In the genomic region with DNA sequence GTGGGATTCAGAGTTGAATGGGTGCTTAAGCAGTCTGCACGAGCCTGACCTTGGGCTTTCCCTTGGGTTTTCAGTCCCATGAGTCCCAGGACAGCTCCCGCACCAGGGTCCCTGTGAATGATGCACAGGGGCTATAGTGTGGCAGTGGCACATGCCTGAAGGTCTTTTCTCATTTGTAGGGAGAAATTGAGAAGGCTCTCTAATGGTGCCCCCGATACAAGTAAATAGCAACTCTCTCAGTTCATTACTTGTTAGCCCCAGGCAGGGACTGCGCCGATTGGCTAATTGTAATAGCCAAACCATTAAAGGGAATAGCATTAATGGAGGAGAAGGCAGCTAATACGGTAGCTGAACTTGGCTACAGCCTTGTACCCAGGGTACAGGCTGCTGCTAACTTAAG, we compare ENCODE assay signal across 15 mouse cellular contexts.
A peak's percentile ranks its signal among the peaks of the same experiment; 100 is the strongest.
DNase-seq lines count a peak whose midpoint lies in the region; ATAC-seq lines count a peak whose summit lies in the region.
"Had no signal": no experiment of that assay in that cellular context is flagged by ENCODE, and none has a peak within 500 bp of the region (broad histone marks: within the 10 kb centered on the region; RNA-seq: fewer than 3 reads in every experiment).

No protein-coding gene starts in this region.

- H3K4me1 ChIP-seq in midbrain, embryonic 12.5 days, result peaks cover 9% of the 10 kb centered on the region; the same call in 1 of the 2 replicates
- H3K4me1 ChIP-seq in midbrain, embryonic 14.5 days (ENCODE audit: control insufficient read depth, insufficient read depth, low read length), result no peaks in the 10 kb centered on the region
- H3K4me1 ChIP-seq in kidney, embryonic 14.5 days (ENCODE audit: control insufficient read depth, insufficient read depth, low read length), result no peaks in the 10 kb centered on the region
- 0 out of 2 replicates have a peak, but pooled peaks cover 3% of the 10 kb centered on the region for H3K4me1 ChIP-seq in neural tube, embryonic 12.5 days

- H3K27ac ChIP-seq in midbrain, embryonic 12.5 days (replicated peaks), result no peak overlapping the region
- no peak overlapping the region for H3K27ac ChIP-seq in midbrain, embryonic 14.5 days (replicated peaks; ENCODE audit: low read depth, low read length)
- peak overlapping the region; percentile 32; the same call in 1 of the 2 replicates for H3K27ac ChIP-seq in kidney, embryonic 14.5 days (ENCODE audit: low read depth, low read length)
- no peak overlapping the region for H3K27ac ChIP-seq in neural tube, embryonic 12.5 days
- H3K27ac ChIP-seq: layer of hippocampus, adult 2 months had no signal

- no peaks in the 10 kb centered on the region for H3K9me3 ChIP-seq in midbrain, embryonic 12.5 days
- H3K9me3 ChIP-seq in midbrain, embryonic 14.5 days (ENCODE audit: control insufficient read depth, low read length), result no peaks in the 10 kb centered on the region
- no peaks in the 10 kb centered on the region for H3K9me3 ChIP-seq in kidney, embryonic 14.5 days (ENCODE audit: control insufficient read depth, low read length)
- peaks cover 4% of the 10 kb centered on the region; the same call in 1 of the 2 replicates for H3K9me3 ChIP-seq in neural tube, embryonic 12.5 days

- no peak overlapping the region for H3K4me3 ChIP-seq in midbrain, embryonic 12.5 days
- H3K4me3 ChIP-seq in midbrain, embryonic 14.5 days (replicated peaks; ENCODE audit: low read depth, low read length), result no peak overlapping the region
- H3K4me3 ChIP-seq in kidney, embryonic 14.5 days (ENCODE audit: low read length), result no peak overlapping the region
- no peak overlapping the region for H3K4me3 ChIP-seq in neural tube, embryonic 12.5 days
- H3K4me3 ChIP-seq: layer of hippocampus, adult 2 months; megakaryocyte, embryonic 14.5 days had no signal

- H3K36me3 ChIP-seq in midbrain, embryonic 12.5 days, result no peaks in the 10 kb centered on the region
- H3K36me3 ChIP-seq in midbrain, embryonic 14.5 days (ENCODE audit: control insufficient read depth, insufficient read depth, low read length), result no peaks in the 10 kb centered on the region
- H3K36me3 ChIP-seq in kidney, embryonic 14.5 days (ENCODE audit: control insufficient read depth, insufficient read depth, low read length), result no peaks in the 10 kb centered on the region
- peaks cover 3% of the 10 kb centered on the region; the same call in 1 of the 2 replicates for H3K36me3 ChIP-seq in neural tube, embryonic 12.5 days

- no peak for DNase-seq in midbrain, embryonic 14.5 days
- peak; percentile 49 for DNase-seq in forelimb bud, embryonic 11.5 days (ENCODE audit: low read depth, low spot score)
- no peak for DNase-seq in lung, postnatal 14 days
- no peak for DNase-seq in right cerebral cortex, postnatal 14 days
- DNase-seq in frontal cortex, postnatal 36 days (ENCODE audit: low spot score in 2 of 2), result no peak
- DNase-seq: heart, postnatal 14 days; lung, adult 2 months; spleen, adult 18-20 months had no signal

- no peaks in the 10 kb centered on the region for H3K27me3 ChIP-seq in midbrain, embryonic 12.5 days
- no peaks in the 10 kb centered on the region for H3K27me3 ChIP-seq in midbrain, embryonic 14.5 days (ENCODE audit: control insufficient read depth, insufficient read depth, low read length)
- H3K27me3 ChIP-seq in kidney, embryonic 14.5 days (ENCODE audit: control insufficient read depth, insufficient read depth, low read length), result no peaks in the 10 kb centered on the region
- H3K27me3 ChIP-seq in neural tube, embryonic 12.5 days (replicated peaks), result no peaks in the 10 kb centered on the region
- H3K27me3 ChIP-seq: CH12.LX; megakaryocyte, embryonic 14.5 days; Patski had no signal

- 82% methylated on average over 6 of the region's 6 CpGs for WGBS in midbrain, embryonic 12.5 days
- WGBS in midbrain, embryonic 14.5 days, result 77% methylated on average over 6 of the region's 6 CpGs
- WGBS in kidney, embryonic 14.5 days, result 65% methylated on average over 6 of the region's 6 CpGs
- WGBS in neural tube, embryonic 12.5 days, result 61% methylated on average over 6 of the region's 6 CpGs

- no peak overlapping the region for H3K4me2 ChIP-seq in midbrain, embryonic 12.5 days (replicated peaks)
- no peak overlapping the region for H3K4me2 ChIP-seq in midbrain, embryonic 14.5 days (ENCODE audit: low read length)
- H3K4me2 ChIP-seq in kidney, embryonic 14.5 days (replicated peaks; ENCODE audit: low read depth, low read length), result no peak overlapping the region
- H3K4me2 ChIP-seq in neural tube, embryonic 12.5 days (replicated peaks), result no peak overlapping the region

- ATAC-seq in midbrain, embryonic 12.5 days (ENCODE audit: low FRiP score, low read depth), result peak; percentile 49; the same call in 1 of the 2 replicates
- ATAC-seq in midbrain, embryonic 14.5 days (ENCODE audit: low FRiP score, low TSS enrichment), result no peak
- ATAC-seq in kidney, embryonic 14.5 days (ENCODE audit: low FRiP score, low TSS enrichment), result peak; percentile 61; the same call in 1 of the 2 replicates
- ATAC-seq in neural tube, embryonic 12.5 days (ENCODE audit: low FRiP score, low read depth), result peak; percentile 49; the same call in 1 of the 2 replicates
- ATAC-seq: Patski had no signal

- no peak overlapping the region for H3K9ac ChIP-seq in midbrain, embryonic 12.5 days (replicated peaks)
- no peak overlapping the region for H3K9ac ChIP-seq in midbrain, embryonic 14.5 days (replicated peaks; ENCODE audit: low read length)
- no peak overlapping the region for H3K9ac ChIP-seq in kidney, embryonic 14.5 days (ENCODE audit: low read depth, low read length)
- H3K9ac ChIP-seq in neural tube, embryonic 12.5 days, result no peak overlapping the region
